Mouse (Mus musculus) embryonic fibroblast, embryonic 13.5 days (primary cell): Measurements from ENCODE around the gene Olig3. TPM values are rescaled to one million over a fixed set of nuclear protein-coding genes. Genes with fewer than 3 reads are reported as not detected.
"Not testable (repeated sequence)": the region's sequence is repeated elsewhere in the genome, so short reads cannot be mapped to it uniquely, and the experiment has no call there.

Experiments used
- H3K27ac ChIP-seq: 2 replicates; pipeline ENCODE4 v1.5.1; 2012; ENCODE audit warnings: low read length, control low read depth, inconsistent platforms; ENCODE audit not compliant: insufficient read depth
- H3K4me1 ChIP-seq: 2 replicates; pipeline ENCODE4 v1.6.1; 2011; ENCODE audit warnings: low read length; ENCODE audit not compliant: control insufficient read depth, insufficient read depth
- H3K4me3 ChIP-seq: 2 replicates; pipeline ENCODE4 v1.5.1; 2011; ENCODE audit warnings: mild to moderate bottlenecking, control low read depth, low read length; ENCODE audit not compliant: insufficient read depth
- CTCF ChIP-seq: IDR thresholded peaks from 2 replicates; pipeline ENCODE4 v1.5.1; 2011; ENCODE audit warnings: mild to moderate bottlenecking, control low read depth, low read length, moderate library complexity, borderline replicate concordance; ENCODE audit not compliant: insufficient read depth
- POLR2A ChIP-seq: IDR thresholded peaks from 2 replicates; pipeline ENCODE4 v1.6.1; 2011; ENCODE audit warnings: low read depth, mild to moderate bottlenecking, control low read depth, low read length, moderate library complexity
- polyA plus RNA-seq: library from polyadenylated mRNA; stranded (reverse); fragments of >200 nt; gene quantifications from 2 replicates; pipeline ENCODE4 v1.2.4, GENCODE M21; 2011; ENCODE audit warnings: low read depth; ENCODE audit not compliant: missing spikeins, insufficient read length

The Olig3 gene
- polyA plus RNA-seq, 1 experiment: not detected

GRCm38 (mm10) chr10:19361539-19362293 lies 5.4 kb downstream of the Olig3 start:
- TF ChIP-seq CTCF (no peak), POLR2A (no peak)
- Histone ChIP-seq H3K4me3 (no peak overlapping the region), H3K4me1 (no peaks in the 10 kb centered on the region), H3K27ac (no peak overlapping the region)

GRCm38 (mm10) chr10:19362294-19362590 lies 5.9 kb downstream of the Olig3 start:
- no peak overlapping the region for H3K4me3 ChIP-seq

GRCm38 (mm10) chr10:19362861-19363260 lies 6.5 kb downstream of the Olig3 start:
- TF ChIP-seq CTCF (no peak), POLR2A (no peak)
- no peaks in the 10 kb centered on the region for H3K4me1 ChIP-seq
- no peak overlapping the region for H3K4me3 ChIP-seq
- no peak overlapping the region for H3K27ac ChIP-seq

More at GRCm38 (mm10) chr10:19362294-19362590, 5.9 kb downstream of the Olig3 start:
- Histone ChIP-seq H3K4me1 (no peaks in the 10 kb centered on the region), H3K27ac (no peak overlapping the region)
- TF ChIP-seq POLR2A (no peak), CTCF (no peak)

- Histone ChIP-seq H3K4me3 (no peak overlapping the region), H3K27ac (no peak overlapping the region), H3K4me1 (no peaks in the 10 kb centered on the region)
- TF ChIP-seq POLR2A (no peak), CTCF (no peak)
These were observed 7.0 kb downstream of the Olig3 start for GRCm38 (mm10) chr10:19363365-19363764.

GRCm38 (mm10) chr10:19369143-19369542 lies 12.8 kb downstream of the Olig3 start:
- Histone ChIP-seq H3K4me3 (no peak overlapping the region), H3K4me1 (no peaks in the 10 kb centered on the region), H3K27ac (no peak overlapping the region)
- TF ChIP-seq CTCF (no peak), POLR2A (no peak)

GRCm38 (mm10) chr10:19370146-19370545 lies 13.8 kb downstream of the Olig3 start:
- H3K27ac ChIP-seq: no peak overlapping the region
- H3K4me3 ChIP-seq: no peak overlapping the region
- no peak for TF ChIP-seq CTCF
- no peak for TF ChIP-seq POLR2A
- no peaks in the 10 kb centered on the region for H3K4me1 ChIP-seq

GRCm38 (mm10) chr10:19372263-19372662 lies 15.9 kb downstream of the Olig3 start:
- no peaks in the 10 kb centered on the region for H3K4me1 ChIP-seq
- no peak overlapping the region for H3K27ac ChIP-seq
- no peak overlapping the region for H3K4me3 ChIP-seq
- no peak for TF ChIP-seq CTCF
- TF ChIP-seq POLR2A: no peak

- H3K4me3 ChIP-seq: no peak overlapping the region
- H3K4me1 ChIP-seq: no peaks in the 10 kb centered on the region
- TF ChIP-seq POLR2A (no peak), CTCF (no peak)
- no peak overlapping the region for H3K27ac ChIP-seq
These were observed 17.5 kb downstream of the Olig3 start for GRCm38 (mm10) chr10:19373797-19374196.

DNA sequence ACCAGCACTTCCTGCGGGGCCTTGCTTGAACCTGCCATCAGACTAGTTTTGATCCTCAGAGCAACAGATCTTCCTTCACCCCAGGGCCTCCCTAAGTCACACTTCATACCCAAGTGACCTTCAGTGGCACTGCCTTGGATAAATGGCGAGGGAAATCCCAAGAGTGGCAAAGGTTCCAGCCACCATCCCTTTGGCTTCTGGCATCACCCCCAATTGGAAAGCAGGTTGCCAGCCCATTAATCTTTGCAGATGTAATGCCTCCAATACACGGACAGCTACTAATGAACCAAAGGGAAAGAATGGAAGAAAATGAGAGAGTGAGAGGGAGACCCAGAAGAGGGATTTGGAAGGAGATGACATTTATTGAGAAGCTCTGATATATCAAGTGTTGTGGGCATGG lies 18.0 kb downstream of the Olig3 start:
- H3K4me3 ChIP-seq: no peak overlapping the region
- no peak overlapping the region for H3K27ac ChIP-seq
- no peak for TF ChIP-seq CTCF
- TF ChIP-seq POLR2A: no peak
- H3K4me1 ChIP-seq: no peaks in the 10 kb centered on the region

- Histone ChIP-seq H3K4me3 (no peak overlapping the region), H3K4me1 (no peaks in the 10 kb centered on the region)
- no peak for TF ChIP-seq CTCF
- TF ChIP-seq POLR2A: no peak
These were observed 19.5 kb downstream of the Olig3 start for GRCm38 (mm10) chr10:19375838-19376237.

DNA sequence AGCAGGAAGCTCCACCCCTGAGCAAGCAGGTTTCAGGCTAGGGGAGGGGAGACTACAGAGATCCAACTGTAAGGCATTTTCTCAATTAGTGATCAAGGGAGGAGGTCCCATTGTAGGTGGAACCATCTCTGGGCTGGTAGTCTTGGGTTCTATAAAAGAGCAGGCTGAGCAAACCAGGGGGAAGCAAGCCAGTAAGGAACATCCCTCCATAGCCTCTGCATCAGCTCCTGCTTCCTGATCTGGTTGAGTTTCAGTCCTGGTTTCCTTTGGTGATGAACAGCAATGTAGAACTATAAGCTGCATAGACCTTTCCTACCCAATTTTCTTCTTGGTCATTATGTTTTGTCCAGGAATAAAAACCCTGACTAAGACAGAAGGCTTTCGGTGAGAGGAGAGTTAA lies 24.6 kb downstream of the Olig3 start:
- not testable (repeated sequence) for H3K27ac ChIP-seq, H3K4me1 ChIP-seq, H3K4me3 ChIP-seq

More at GRCm38 (mm10) chr10:19375838-19376237, 19.5 kb downstream of the Olig3 start:
- H3K27ac ChIP-seq: no peak overlapping the region

- TF ChIP-seq CTCF (no peak), POLR2A (no peak)
- no peak overlapping the region for H3K4me3 ChIP-seq
- H3K27ac ChIP-seq: no peak overlapping the region
- H3K4me1 ChIP-seq: no peaks in the 10 kb centered on the region
These were observed 27.8 kb downstream of the Olig3 start for GRCm38 (mm10) chr10:19384176-19384575.
